Mouse (Mus musculus) bone marrow, adult 2 months (tissue): ENCODE measurements around the gene Pex10.

Source experiments
- CTCF ChIP-seq: fragments of 200-500 bp; IDR thresholded peaks from 2 replicates; pipeline ENCODE4 v1.5.1; 2011; ENCODE audit warnings: low read length, control low read depth; ENCODE audit not compliant: control insufficient read depth, insufficient read depth
- POLR2A ChIP-seq: fragments of 200-500 bp; IDR thresholded peaks from 2 replicates; pipeline ENCODE4 v1.6.1; 2011; ENCODE audit warnings: low read depth, mild to moderate bottlenecking, control low read depth, low read length, borderline replicate concordance; ENCODE audit not compliant: control insufficient read depth

DNA sequence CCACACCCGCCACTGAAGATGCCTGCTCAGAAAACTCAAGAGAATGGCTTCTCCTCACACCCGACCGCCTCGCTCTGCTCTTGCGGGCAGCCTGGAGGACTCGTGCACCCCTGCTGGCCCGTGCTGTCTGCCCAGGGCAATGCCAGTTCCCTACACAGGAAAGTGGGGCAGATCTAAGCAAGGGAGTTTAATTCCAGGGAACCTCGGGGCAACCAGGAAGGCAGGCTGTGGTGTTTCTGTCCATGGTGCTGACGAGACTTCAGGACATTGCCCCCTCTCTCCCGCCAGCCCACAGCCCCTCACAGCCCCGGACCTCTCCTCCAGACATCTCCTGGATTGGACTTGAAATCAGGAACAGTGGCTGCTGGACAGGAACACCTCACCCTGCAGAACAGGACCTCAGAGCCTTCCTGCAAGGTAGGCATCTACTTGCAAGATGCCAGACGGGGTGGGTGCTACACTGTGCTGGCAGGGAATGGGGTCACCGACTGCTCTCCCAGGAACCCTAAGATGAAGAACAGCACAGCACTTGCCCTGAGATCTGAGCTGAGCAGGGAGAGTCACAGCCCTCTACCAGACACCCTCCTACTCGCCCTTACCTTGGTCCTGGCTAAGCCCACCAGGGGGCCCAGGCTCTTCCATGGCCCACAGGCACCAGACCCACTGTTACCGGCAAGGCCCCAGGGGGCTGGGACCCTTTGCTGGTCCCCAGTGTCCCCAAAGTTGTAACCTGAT lies 48.0 kb upstream of the Pex10 start:
- TF ChIP-seq CTCF (no peak), POLR2A (no peak)
